Mouse (Mus musculus) limb, embryonic 14.5 days (tissue): ENCODE measurements around the gene Popdc3. TPM values are rescaled to one million over a fixed set of nuclear protein-coding genes. Genes with fewer than 3 reads are reported as not detected.

ENCODE experiments used
- ATAC-seq: fragments of 200-750 bp; cut with Nextera tagmentation; 2 replicates; pipeline ENCODE4 v1.8.0; 2017; ENCODE audit warnings: low read depth, moderate number of reproducible peaks, moderate TSS enrichment; ENCODE audit not compliant: low FRiP score
- DNase-seq: peaks from one replicate; pipeline ENCODE4 v3.0.0-alpha.2; 2015; ENCODE audit warnings: low spot score
- H3K27ac ChIP-seq: fragments of 300-500 bp; sonication (generic); replicated peaks from 2 replicates; pipeline ENCODE4 v1.5.1; 2014; ENCODE audit warnings: low read depth, mild to moderate bottlenecking, low read length, moderate library complexity, mixed read lengths
- H3K27me3 ChIP-seq: fragments of 300-500 bp; sonication (generic); 2 replicates; pipeline ENCODE4 v1.6.1; 2014; ENCODE audit warnings: low read length, mixed read lengths; ENCODE audit not compliant: control insufficient read depth, insufficient read depth
- H3K36me3 ChIP-seq: fragments of 300-500 bp; sonication (generic); 2 replicates; pipeline ENCODE4 v1.6.1; 2014; ENCODE audit warnings: mild to moderate bottlenecking, low read length, moderate library complexity, mixed read lengths; ENCODE audit not compliant: control insufficient read depth, insufficient read depth
- H3K4me1 ChIP-seq: fragments of 300-500 bp; sonication (generic); 2 replicates; pipeline ENCODE4 v1.6.1; 2014; ENCODE audit warnings: antibody characterized with exemption, low read length, mixed read lengths; ENCODE audit not compliant: control insufficient read depth, insufficient read depth
- H3K4me2 ChIP-seq: fragments of 300-500 bp; sonication (generic); replicated peaks from 2 replicates; pipeline ENCODE4 v1.6.1; 2014; ENCODE audit warnings: low read depth, mild to moderate bottlenecking, low read length, moderate library complexity; ENCODE audit not compliant: severe bottlenecking
- H3K4me3 ChIP-seq: fragments of 300-500 bp; sonication (generic); replicated peaks from 2 replicates; pipeline ENCODE4 v1.5.1; 2014; ENCODE audit warnings: low read length
- H3K9ac ChIP-seq: fragments of 300-500 bp; sonication (generic); 2 replicates; pipeline ENCODE4 v1.6.1; 2014; ENCODE audit warnings: mild to moderate bottlenecking, low read depth, low read length, moderate library complexity; ENCODE audit not compliant: severe bottlenecking
- H3K9me3 ChIP-seq: fragments of 300-500 bp; sonication (generic); 2 replicates; pipeline ENCODE4 v1.6.1; 2016; ENCODE audit warnings: low read length; ENCODE audit not compliant: control insufficient read depth
- POLR2A ChIP-seq: fragments of 200-500 bp; IDR thresholded peaks from 2 replicates; pipeline ENCODE4 v1.8.0; 2012; ENCODE audit warnings: inconsistent platforms, mild to moderate bottlenecking, moderate library complexity, borderline replicate concordance; ENCODE audit not compliant: insufficient read depth, insufficient read length; ENCODE audit errors: extremely low read depth
- WGBS: fragments of 180-500 bp; shearing (Covaris S2); extraction: QIAGEN DNeasy Blood & Tissue Kit; methylation state at CpG from one replicate; pipeline ENCODE4 v1.1.7; 2014; 5-methylcytosine and 5-hydroxymethylcytosine counted together
- polyA plus RNA-seq, 2 experiments: library from polyadenylated mRNA; depleted of rRNA in 1 of 2; stranded (reverse) in 1 of 2; unstranded in 1 of 2; fragments of >200 nt; fragmentation: Nextera tagmentation in 1 of 2; extraction: Ambion mirVana in 1 of 2; gene quantifications; 2 replicates each; pipeline versions ENCODE4 v1.2.1 to v1.2.3; 2012 to 2014

Gene Popdc3
- polyA plus RNA-seq, 2 experiments = 1.9 to 2.5 TPM

DNA sequence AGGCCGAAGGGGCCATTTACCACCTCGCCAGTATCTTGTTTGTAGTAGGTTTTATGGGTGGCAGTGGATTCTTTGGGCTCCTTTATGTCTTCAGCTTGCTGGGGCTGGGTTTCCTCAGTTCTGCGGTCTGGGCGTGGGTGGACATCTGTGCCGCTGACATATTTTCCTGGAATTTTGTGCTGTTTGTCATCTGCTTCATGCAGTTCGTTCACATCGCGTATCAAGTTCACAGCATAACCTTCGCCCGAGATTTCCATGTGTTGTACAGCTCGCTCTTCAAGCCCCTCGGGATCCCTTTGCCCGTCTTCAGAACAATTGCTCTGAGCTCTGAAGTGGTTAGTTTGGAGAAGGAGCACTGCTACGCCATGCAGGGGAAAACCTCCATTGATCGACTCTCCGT, 137.0 kb downstream of the Popdc3 start:
- Histone ChIP-seq H3K9me3 (no peaks in the 10 kb centered on the region), H3K36me3 (no peaks in the 10 kb centered on the region), H3K27me3 (no peaks in the 10 kb centered on the region), H3K4me1 (no peaks in the 10 kb centered on the region), H3K27ac (no peak overlapping the region), H3K4me3 (no peak overlapping the region), H3K4me2 (no peak overlapping the region), H3K9ac (no peak overlapping the region)
- ATAC-seq (peak; percentile 21; the same call in 1 of the 2 replicates), DNase-seq (no peak)
- TF ChIP-seq POLR2A = no peak
- 82% methylated on average over 16 of the region's 16 CpGs for WGBS

DNA sequence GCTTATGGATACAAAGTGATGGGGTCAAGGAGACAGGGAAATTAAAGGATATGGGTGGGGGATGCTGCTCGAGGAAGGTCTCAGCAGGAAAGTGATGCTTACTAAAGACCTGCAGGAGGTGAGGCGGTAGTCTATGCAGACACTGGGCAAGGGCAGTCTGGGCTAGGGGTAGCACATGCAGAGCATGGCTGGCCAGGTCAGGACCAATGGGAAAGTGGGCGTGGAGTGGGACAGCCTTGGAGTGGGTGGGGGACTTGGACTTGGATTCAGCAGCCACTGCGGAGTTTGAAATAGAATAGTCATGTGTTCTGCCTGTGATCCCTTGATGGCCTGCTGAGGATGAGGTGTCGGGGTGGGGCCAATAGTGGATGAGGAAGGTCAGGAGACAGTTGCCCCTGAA, 141.0 kb downstream of the Popdc3 start:
- H3K27ac ChIP-seq = no peak overlapping the region
- H3K9ac ChIP-seq = no peak overlapping the region
- no peak for ATAC-seq
- no peak overlapping the region for H3K4me2 ChIP-seq
- H3K9me3 ChIP-seq = no peaks in the 10 kb centered on the region
- DNase-seq = no peak
- H3K4me1 ChIP-seq = no peaks in the 10 kb centered on the region
- H3K4me3 ChIP-seq = no peak overlapping the region
- no peaks in the 10 kb centered on the region for H3K27me3 ChIP-seq
- WGBS = 87% methylated on average over 5 of the region's 5 CpGs
- TF ChIP-seq POLR2A = no peak
- H3K36me3 ChIP-seq = no peaks in the 10 kb centered on the region

DNA sequence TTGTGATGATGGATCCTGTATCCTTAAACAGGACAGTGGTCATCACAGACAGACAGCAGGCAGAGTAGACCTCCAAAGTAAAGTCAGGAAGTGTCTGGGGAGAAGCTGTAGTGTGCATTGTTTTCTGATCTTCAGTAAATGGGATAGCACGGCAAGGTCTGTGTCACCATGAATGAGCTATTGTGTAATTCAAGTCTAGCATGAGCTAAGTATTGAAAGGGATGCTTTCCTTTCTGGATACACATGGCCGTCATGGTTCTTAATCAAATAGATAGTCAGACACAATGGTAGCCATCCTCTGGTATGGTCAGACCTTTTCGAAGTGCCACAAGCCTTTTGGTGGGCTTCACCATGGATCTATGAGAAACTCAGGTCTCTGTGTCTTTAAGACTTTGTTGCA, 142.4 kb downstream of the Popdc3 start:
- Histone ChIP-seq H3K4me3 (no peak overlapping the region), H3K9ac (no peak overlapping the region), H3K4me2 (no peak overlapping the region), H3K36me3 (no peaks in the 10 kb centered on the region), H3K27ac (no peak overlapping the region), H3K27me3 (no peaks in the 10 kb centered on the region), H3K9me3 (no peaks in the 10 kb centered on the region), H3K4me1 (no peaks in the 10 kb centered on the region)
- DNase-seq (no peak), ATAC-seq (no peak)
- TF ChIP-seq POLR2A = no peak
- 91% methylated on average over 3 of the region's 3 CpGs for WGBS

DNA sequence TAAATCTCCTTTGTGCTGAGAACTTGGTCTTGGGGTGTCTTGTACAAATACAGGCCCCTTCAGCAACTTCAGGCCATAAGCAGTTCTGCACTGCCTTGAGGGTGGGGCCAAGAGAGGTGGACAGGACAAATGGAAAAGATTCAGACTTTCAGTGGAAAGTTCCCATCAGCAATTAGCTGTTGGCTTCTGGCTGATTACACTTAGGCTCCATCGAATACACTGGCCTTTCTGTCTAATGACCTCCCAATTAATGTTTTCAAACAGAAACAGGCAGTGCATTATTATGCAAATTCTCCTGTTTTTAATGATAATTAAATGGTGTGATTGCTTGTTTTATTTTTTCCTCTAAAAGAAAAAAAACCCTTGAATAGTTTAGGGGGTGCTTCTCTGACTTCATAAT, 146.3 kb downstream of the Popdc3 start:
- no peaks in the 10 kb centered on the region for H3K27me3 ChIP-seq
- DNase-seq = no peak

DNA sequence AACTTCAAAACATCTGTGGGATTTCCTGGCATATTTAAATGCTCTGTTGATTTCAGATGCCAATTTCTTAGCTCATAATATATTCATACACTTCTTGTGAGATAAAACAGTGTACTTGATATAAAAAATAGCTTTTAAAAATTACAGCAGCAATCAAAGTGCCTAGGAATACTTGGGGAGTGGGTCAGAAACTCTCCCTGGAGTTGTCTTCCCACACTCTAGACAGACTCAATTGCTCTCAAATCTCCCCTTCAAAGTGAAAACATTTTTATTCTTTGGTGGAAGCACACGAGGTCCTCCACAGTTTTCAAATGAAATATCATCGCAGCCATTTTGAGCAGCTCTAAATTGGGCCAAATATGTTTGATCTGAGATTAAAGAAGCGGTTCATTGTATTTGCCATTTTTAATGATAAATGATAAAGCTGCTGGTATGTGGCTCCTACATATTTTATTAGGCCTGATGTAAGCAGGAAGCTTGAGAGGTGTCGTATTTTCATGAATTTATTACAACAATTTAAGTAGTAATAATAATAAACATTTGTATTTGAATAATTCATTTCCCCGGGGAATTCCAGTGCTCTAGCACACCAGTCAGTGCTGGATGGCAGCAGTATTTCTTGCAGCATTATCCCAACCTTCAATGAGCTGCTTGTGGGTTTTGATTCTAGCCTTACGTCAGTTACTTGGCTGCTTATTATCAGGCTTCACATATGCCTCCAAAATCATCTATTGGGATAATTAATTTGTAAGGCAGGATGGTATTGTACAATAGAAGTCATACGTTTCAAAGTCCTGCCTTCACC, 150.5 kb downstream of the Popdc3 start:
- Histone ChIP-seq H3K27ac (no peak overlapping the region), H3K4me2 (no peak overlapping the region), H3K4me1 (no peaks in the 10 kb centered on the region), H3K27me3 (no peaks in the 10 kb centered on the region), H3K36me3 (no peaks in the 10 kb centered on the region), H3K9me3 (no peaks in the 10 kb centered on the region), H3K4me3 (no peak overlapping the region), H3K9ac (no peak overlapping the region)
- 64% methylated on average over 7 of the region's 7 CpGs for WGBS
- no peak for ATAC-seq
- no peak for TF ChIP-seq POLR2A
- no peak for DNase-seq

More for the DNA sequence above, 146.3 kb downstream of the Popdc3 start:
- Histone ChIP-seq H3K9ac (no peak overlapping the region), H3K4me1 (no peaks in the 10 kb centered on the region), H3K4me2 (no peak overlapping the region), H3K9me3 (no peaks in the 10 kb centered on the region), H3K27ac (no peak overlapping the region), H3K36me3 (no peaks in the 10 kb centered on the region), H3K4me3 (no peak overlapping the region)
- WGBS = 52% methylated on average over 1 of the region's 1 CpGs
- no peak for TF ChIP-seq POLR2A
- ATAC-seq = no peak
